Mouse (Mus musculus) stomach, embryonic 15.5 days (tissue): ENCODE data around the gene Cdkn2d. TPM values are rescaled to one million over a fixed set of nuclear protein-coding genes. Genes with fewer than 3 reads are reported as not detected.

Experiments used
- ATAC-seq: fragments of 200-750 bp; cut with Nextera tagmentation; 2 replicates; pipeline ENCODE4 v1.8.0; 2017; ENCODE audit warnings: low read depth, moderate number of reproducible peaks, moderate TSS enrichment; ENCODE audit not compliant: insufficient read depth, low FRiP score
- H3K27ac ChIP-seq: fragments of 300-500 bp; sonication (generic); 2 replicates; pipeline ENCODE4 v1.5.1; 2015; ENCODE audit warnings: mild to moderate bottlenecking, inconsistent platforms
- H3K27me3 ChIP-seq: fragments of 300-500 bp; sonication (generic); replicated peaks from 2 replicates; pipeline ENCODE4 v1.6.1; 2015; ENCODE audit warnings: inconsistent platforms
- H3K36me3 ChIP-seq: fragments of 300-500 bp; sonication (generic); 2 replicates; pipeline ENCODE4 v1.6.1; 2015; ENCODE audit warnings: inconsistent platforms
- H3K4me1 ChIP-seq: fragments of 300-500 bp; sonication (generic); 2 replicates; pipeline ENCODE4 v1.6.1; 2015; ENCODE audit warnings: inconsistent platforms
- H3K4me2 ChIP-seq: fragments of 300-500 bp; sonication (generic); 2 replicates; pipeline ENCODE4 v1.6.1; 2015; ENCODE audit warnings: mild to moderate bottlenecking, inconsistent platforms
- H3K4me3 ChIP-seq: fragments of 300-500 bp; sonication (generic); replicated peaks from 2 replicates; pipeline ENCODE4 v1.5.1; 2015; ENCODE audit warnings: inconsistent platforms
- H3K9ac ChIP-seq: fragments of 300-500 bp; sonication (generic); 2 replicates; pipeline ENCODE4 v1.6.1; 2015; ENCODE audit warnings: inconsistent platforms
- H3K9me3 ChIP-seq: fragments of 300-500 bp; sonication (generic); 2 replicates; pipeline ENCODE4 v1.6.1; 2016; ENCODE audit warnings: inconsistent platforms
- WGBS: fragments of 180-500 bp; shearing (Covaris S2); methylation state at CpG from one replicate; pipeline ENCODE4 v1.1.7; 2015; 5-methylcytosine and 5-hydroxymethylcytosine counted together
- polyA plus RNA-seq: library from polyadenylated mRNA; unstranded; fragments of >200 nt; fragmentation: Nextera tagmentation; extraction: Ambion mirVana; gene quantifications from 2 replicates; pipeline ENCODE4 v1.2.1, GENCODE M21; 2015

Cdkn2d gene
- polyA plus RNA-seq, result 44.4 and 50.0 TPM in 2 replicates

GRCm38 (mm10) chr9:21291022-21291787 lies at the start of gene Cdkn2d:
Gene Cdkn2d (minus strand): TSS chr9:21291407.
- H3K27ac ChIP-seq, result peak within 1 kb of the TSS; percentile 86
- H3K9me3 ChIP-seq, result no peaks in the 10 kb centered on the region
- no peaks in the 10 kb centered on the region for H3K27me3 ChIP-seq
- peaks cover 28% of the 10 kb centered on the region for H3K4me1 ChIP-seq
- peak within 1 kb of the TSS; percentile 78 for H3K4me2 ChIP-seq
- WGBS, result under 1% methylated on average over 51 of the region's 51 CpGs
- H3K36me3 ChIP-seq, result no peaks in the 10 kb centered on the region
- H3K9ac ChIP-seq, result peak within 1 kb of the TSS; percentile 81
- peak within 1 kb of the TSS; percentile 79 for H3K4me3 ChIP-seq
- peak; percentile 94 for ATAC-seq

GRCm38 (mm10) chr9:21340411-21340810 lies 49.2 kb upstream of the Cdkn2d start:
- H3K9ac ChIP-seq, result no peak overlapping the region
- H3K4me3 ChIP-seq, result no peak overlapping the region
- H3K36me3 ChIP-seq, result peaks cover 11% of the 10 kb centered on the region; the same call in 1 of the 2 replicates
- no peaks in the 10 kb centered on the region for H3K9me3 ChIP-seq
- peak overlapping the region; percentile 28; the same call in 1 of the 2 replicates for H3K27ac ChIP-seq
- 55% methylated on average over 4 of the region's 4 CpGs for WGBS
- H3K27me3 ChIP-seq, result no peaks in the 10 kb centered on the region
- H3K4me1 ChIP-seq, result peaks cover 8% of the 10 kb centered on the region
- peak; percentile 54; the same call in 1 of the 2 replicates for ATAC-seq
- no peak overlapping the region for H3K4me2 ChIP-seq

- peak; percentile 90 for ATAC-seq
- peaks cover 12% of the 10 kb centered on the region for H3K4me1 ChIP-seq
- H3K27ac ChIP-seq, result peak overlapping the region; percentile 64
- peak overlapping the region; percentile 46 for H3K4me2 ChIP-seq
- peaks cover 6% of the 10 kb centered on the region; the same call in 1 of the 2 replicates for H3K36me3 ChIP-seq
- no peaks in the 10 kb centered on the region for H3K27me3 ChIP-seq
- no peak overlapping the region; the same call in 1 of the 2 replicates for H3K9ac ChIP-seq
- 29% methylated on average over 20 of the region's 20 CpGs for WGBS
- no peaks in the 10 kb centered on the region for H3K9me3 ChIP-seq
- H3K4me3 ChIP-seq, result peak overlapping the region; percentile 40
Observed at GRCm38 (mm10) chr9:21337652-21338051, 46.4 kb upstream of the Cdkn2d start.

GRCm38 (mm10) chr9:21336491-21336890 lies 45.3 kb upstream of the Cdkn2d start:
- WGBS, result 79% methylated on average over 8 of the region's 8 CpGs

GRCm38 (mm10) chr9:21335391-21335790 lies 44.2 kb upstream of the Cdkn2d start:
- WGBS, result 70% methylated on average over 4 of the region's 4 CpGs
- no peak overlapping the region for H3K4me2 ChIP-seq
- ATAC-seq, result no peak
- H3K9ac ChIP-seq, result no peak overlapping the region
- peaks cover 14% of the 10 kb centered on the region for H3K4me1 ChIP-seq
- no peaks in the 10 kb centered on the region for H3K36me3 ChIP-seq
- no peak overlapping the region for H3K4me3 ChIP-seq
- H3K9me3 ChIP-seq, result no peaks in the 10 kb centered on the region
- H3K27me3 ChIP-seq, result no peaks in the 10 kb centered on the region
- no peak overlapping the region for H3K27ac ChIP-seq

More at GRCm38 (mm10) chr9:21336491-21336890, 45.3 kb upstream of the Cdkn2d start:
- no peaks in the 10 kb centered on the region for H3K27me3 ChIP-seq
- H3K36me3 ChIP-seq, result no peaks in the 10 kb centered on the region
- no peak overlapping the region for H3K27ac ChIP-seq
- no peak for ATAC-seq
- no peaks in the 10 kb centered on the region for H3K9me3 ChIP-seq
- H3K4me3 ChIP-seq, result no peak overlapping the region
- H3K4me2 ChIP-seq, result no peak overlapping the region
- peaks cover 17% of the 10 kb centered on the region for H3K4me1 ChIP-seq
- H3K9ac ChIP-seq, result no peak overlapping the region

GRCm38 (mm10) chr9:21334747-21335146 lies 43.5 kb upstream of the Cdkn2d start:
- Histone ChIP-seq H3K9ac (no peak overlapping the region), H3K27me3 (no peaks in the 10 kb centered on the region), H3K4me3 (no peak overlapping the region), H3K9me3 (no peaks in the 10 kb centered on the region), H3K27ac (no peak overlapping the region), H3K36me3 (no peaks in the 10 kb centered on the region), H3K4me1 (peaks cover 14% of the 10 kb centered on the region), H3K4me2 (no peak overlapping the region)
- ATAC-seq, result no peak

GRCm38 (mm10) chr9:21333523-21333922 lies 42.3 kb upstream of the Cdkn2d start:
- Histone ChIP-seq H3K4me2 (no peak overlapping the region), H3K27ac (no peak overlapping the region), H3K4me1 (peaks cover 16% of the 10 kb centered on the region), H3K9me3 (no peaks in the 10 kb centered on the region), H3K9ac (no peak overlapping the region), H3K36me3 (no peaks in the 10 kb centered on the region), H3K4me3 (no peak overlapping the region), H3K27me3 (no peaks in the 10 kb centered on the region)
- WGBS, result 64% methylated on average over 1 of the region's 1 CpGs
- no peak for ATAC-seq

GRCm38 (mm10) chr9:21332161-21333061 lies 41.2 kb upstream of the Cdkn2d start:
- no peaks in the 10 kb centered on the region for H3K36me3 ChIP-seq
- ATAC-seq, result no peak
- no peak overlapping the region for H3K4me2 ChIP-seq
- no peaks in the 10 kb centered on the region for H3K27me3 ChIP-seq
- H3K9me3 ChIP-seq, result no peaks in the 10 kb centered on the region
- 44% methylated on average over 9 of the region's 9 CpGs for WGBS
- peaks cover 12% of the 10 kb centered on the region for H3K4me1 ChIP-seq
- no peak overlapping the region for H3K9ac ChIP-seq
- H3K27ac ChIP-seq, result no peak overlapping the region; the same call in 1 of the 2 replicates
- H3K4me3 ChIP-seq, result no peak overlapping the region

- Histone ChIP-seq H3K36me3 (no peaks in the 10 kb centered on the region), H3K4me3 (no peak overlapping the region), H3K4me2 (no peak overlapping the region), H3K9ac (no peak overlapping the region), H3K9me3 (no peaks in the 10 kb centered on the region), H3K27ac (no peak overlapping the region), H3K4me1 (peaks cover 11% of the 10 kb centered on the region), H3K27me3 (no peaks in the 10 kb centered on the region)
- ATAC-seq, result no peak
- WGBS, result 79% methylated on average over 12 of the region's 12 CpGs
Observed at GRCm38 (mm10) chr9:21331365-21332140, 40.3 kb upstream of the Cdkn2d start.

GRCm38 (mm10) chr9:21329699-21330289 lies 38.6 kb upstream of the Cdkn2d start:
- no peak for ATAC-seq
- WGBS, result 89% methylated on average over 10 of the region's 10 CpGs
- no peaks in the 10 kb centered on the region for H3K36me3 ChIP-seq
- no peak overlapping the region for H3K4me3 ChIP-seq
- no peak overlapping the region for H3K27ac ChIP-seq
- H3K9me3 ChIP-seq, result no peaks in the 10 kb centered on the region
- H3K4me2 ChIP-seq, result no peak overlapping the region
- peaks cover 11% of the 10 kb centered on the region for H3K4me1 ChIP-seq
- H3K9ac ChIP-seq, result no peak overlapping the region
- no peaks in the 10 kb centered on the region for H3K27me3 ChIP-seq

GRCm38 (mm10) chr9:21329041-21329440 lies 37.8 kb upstream of the Cdkn2d start:
- Histone ChIP-seq H3K4me3 (no peak overlapping the region), H3K4me2 (no peak overlapping the region), H3K9me3 (no peaks in the 10 kb centered on the region), H3K27ac (no peak overlapping the region), H3K9ac (no peak overlapping the region), H3K36me3 (no peaks in the 10 kb centered on the region), H3K4me1 (peaks cover 11% of the 10 kb centered on the region), H3K27me3 (no peaks in the 10 kb centered on the region)
- ATAC-seq, result no peak
- WGBS, result 64% methylated on average over 3 of the region's 5 CpGs
